Mouse (Mus musculus) mouse trophoblast stem cell (cell line): ENCODE results near the gene Ccdc81.

Source experiments
- in situ Hi-C, 2 experiments: fragments of 300-500 bp; cut with MseI, MboI; formaldehyde crosslinking; loops; 2 replicates in 1 of 2; 3 replicates in 1 of 2; pipeline ENCODE4 v1.15.1; 2025

The Ccdc81 gene

DNA sequence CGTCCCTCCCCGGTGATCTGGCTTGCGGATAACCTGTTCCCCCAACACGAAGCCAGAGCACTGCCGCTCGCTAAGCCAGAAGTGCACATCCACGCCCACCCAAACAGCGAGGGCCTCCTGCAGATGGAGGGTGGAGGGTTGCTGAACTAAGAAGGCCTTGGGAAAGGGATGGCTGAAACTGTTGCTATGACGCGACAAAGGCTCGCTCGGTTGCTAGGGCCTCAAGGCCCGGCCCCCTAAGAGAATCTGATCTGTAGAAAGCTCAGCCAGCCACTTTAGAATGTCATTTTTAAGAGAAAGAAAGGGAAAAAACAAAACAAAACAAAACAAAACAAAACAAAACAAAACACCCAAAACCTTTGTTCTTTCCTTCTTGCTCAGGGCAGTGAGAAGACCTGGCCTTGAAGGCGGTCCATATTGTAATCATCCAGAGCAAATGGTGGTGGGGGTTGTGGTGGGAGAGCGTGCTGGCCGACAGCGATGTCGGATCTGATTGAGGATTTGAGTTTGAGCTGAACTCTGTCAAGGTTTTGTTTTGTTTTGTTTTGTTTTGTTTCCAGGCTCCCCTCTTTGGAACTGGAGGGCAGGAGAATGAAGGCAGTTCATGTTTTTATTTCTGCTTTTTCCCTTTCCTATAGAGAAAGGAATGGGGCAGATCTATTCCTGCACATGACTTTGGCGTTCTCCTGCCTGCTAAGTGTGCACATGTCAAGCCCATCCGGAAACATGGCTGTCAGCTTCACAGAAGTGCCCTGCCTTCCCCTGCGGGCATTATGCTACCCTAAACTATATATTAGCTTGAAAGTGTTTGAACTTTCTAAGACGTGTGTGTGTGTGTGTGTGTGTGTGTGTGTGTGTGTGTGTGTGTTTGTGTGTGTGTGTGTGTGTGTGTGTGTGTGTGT, at the start of gene Ccdc81:
Ccdc81 (minus strand) TSS at position 188 of the 902 bp plus-strand sequence.
- in situ Hi-C loops, result no loop called here

DNA sequence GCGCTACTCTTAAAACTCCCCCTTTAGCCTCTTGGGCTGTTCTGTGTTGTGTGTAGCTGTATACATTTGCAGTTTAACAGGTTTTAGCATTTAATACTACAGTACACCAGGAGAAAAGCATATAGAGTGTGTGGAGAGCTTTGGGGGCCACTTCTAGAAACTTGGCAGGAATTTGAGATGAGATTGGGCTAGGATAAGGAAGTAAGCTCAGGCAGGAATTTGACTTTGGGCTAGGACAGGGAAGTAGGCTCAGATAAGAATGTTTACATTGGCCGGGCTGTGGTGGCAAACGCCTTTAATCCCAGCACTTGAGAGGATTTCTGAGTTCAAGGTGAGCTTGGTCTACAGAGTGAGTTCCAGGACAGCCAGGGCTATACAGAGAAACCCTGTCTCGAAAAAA, 46.0 kb upstream of the Ccdc81 start:
- in situ Hi-C loops, result no loop called here

DNA sequence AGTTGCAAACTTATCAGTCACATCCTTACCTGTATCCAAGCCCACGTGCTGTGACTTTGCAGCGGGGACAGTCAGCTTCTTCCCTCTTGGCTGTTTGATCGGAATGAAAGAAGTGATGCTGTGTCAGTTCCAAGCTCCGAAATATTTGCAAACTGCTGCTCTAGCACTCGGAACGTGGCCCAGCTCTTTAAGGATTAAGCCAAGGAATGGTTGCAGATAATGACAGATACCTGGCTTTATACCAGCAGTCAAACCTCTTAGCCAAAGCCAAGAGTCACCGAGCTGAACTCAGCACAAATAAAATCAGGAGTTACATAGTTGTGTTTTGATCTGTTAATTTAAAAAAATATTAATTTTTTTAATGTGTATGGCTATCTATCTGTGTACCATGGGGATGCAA, 44.6 kb upstream of the Ccdc81 start:
- in situ Hi-C loops, result no loop called here

DNA sequence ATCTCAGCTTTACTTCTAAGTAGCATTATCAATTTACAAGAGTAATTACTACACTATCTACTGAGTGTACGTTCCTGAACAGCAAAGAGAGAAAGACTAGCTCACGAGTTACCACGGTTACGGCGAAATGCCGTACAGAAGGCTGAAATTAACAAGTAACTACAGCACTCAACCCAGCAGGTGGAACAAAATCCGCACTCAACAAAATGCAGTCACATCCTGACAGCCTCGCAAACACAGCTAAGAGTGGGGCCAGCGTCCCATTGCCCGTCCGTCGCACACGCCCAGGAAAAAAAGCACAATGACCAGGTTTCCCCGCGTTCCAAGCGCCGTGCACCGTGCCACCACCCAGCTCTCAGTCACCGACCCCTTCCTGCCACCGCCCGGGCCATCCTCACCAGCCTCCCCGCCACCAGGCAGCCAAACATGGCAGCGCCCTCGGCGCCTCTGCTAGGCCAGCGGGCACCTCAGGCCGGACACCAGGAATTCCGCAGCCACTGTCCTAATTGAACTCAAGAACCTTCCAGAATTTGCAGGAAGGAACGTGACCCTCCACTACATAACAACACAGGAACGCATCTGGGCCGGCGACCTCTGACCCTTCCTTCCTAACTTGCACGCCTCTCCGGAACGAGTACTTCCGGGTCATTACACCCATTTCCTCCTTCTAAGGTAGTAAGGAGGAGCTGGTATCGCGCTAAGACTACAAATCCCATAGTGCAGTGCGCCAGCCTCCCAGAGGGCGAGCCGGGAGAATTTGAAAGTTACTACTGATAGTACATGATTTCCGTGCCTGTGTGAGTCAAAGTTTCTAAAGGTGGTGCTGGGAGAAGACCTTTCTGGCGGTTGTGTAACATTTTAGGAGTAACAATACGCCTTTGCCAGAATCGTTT, 37.4 kb upstream of the Ccdc81 start, which contains the start of gene Hikeshi:
Hikeshi (minus strand) TSS at position 634 of the 893 bp plus-strand sequence.
- in situ Hi-C loops, result no loop called here

DNA sequence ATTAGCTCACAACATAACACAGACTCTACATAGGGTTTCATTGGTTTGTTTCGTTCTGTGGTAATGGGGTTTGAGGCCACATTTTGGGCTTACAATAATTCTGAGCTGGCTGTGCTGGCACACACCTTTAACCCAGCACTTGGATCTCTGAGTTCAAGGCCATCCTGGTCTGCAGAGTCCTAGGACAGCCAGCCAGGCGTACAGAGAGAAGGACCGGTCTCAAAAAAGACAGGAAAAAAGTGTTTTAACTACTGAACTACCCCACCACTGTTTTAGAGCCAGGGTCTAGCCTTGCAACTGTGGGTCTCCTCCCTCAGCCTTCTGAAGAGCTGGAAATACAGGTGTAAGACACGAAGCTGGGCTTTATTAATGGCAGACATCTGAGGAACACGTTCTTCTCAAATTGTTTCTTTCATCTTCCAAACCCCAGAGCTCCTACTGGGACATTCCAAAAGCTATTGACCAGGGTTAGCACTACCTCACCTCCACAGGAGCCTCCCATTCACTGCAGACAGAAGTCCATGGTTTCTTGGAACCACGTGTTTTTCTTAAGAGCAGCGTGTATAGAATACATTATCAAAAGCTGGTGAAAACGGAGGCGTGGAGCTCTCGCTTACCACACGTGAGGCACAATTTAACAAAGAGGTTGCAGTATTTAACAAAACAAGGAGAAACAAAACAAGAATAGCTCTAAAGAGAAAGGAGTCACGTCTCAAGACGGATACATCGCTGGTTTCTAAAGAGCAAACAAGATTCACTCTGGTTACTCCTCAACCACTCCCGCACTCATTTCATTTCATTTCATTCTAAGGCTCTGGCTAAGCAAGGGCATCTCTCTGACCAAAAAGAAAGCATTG, 36.3 kb upstream of the Ccdc81 start:
- in situ Hi-C loops, result no loop called here

DNA sequence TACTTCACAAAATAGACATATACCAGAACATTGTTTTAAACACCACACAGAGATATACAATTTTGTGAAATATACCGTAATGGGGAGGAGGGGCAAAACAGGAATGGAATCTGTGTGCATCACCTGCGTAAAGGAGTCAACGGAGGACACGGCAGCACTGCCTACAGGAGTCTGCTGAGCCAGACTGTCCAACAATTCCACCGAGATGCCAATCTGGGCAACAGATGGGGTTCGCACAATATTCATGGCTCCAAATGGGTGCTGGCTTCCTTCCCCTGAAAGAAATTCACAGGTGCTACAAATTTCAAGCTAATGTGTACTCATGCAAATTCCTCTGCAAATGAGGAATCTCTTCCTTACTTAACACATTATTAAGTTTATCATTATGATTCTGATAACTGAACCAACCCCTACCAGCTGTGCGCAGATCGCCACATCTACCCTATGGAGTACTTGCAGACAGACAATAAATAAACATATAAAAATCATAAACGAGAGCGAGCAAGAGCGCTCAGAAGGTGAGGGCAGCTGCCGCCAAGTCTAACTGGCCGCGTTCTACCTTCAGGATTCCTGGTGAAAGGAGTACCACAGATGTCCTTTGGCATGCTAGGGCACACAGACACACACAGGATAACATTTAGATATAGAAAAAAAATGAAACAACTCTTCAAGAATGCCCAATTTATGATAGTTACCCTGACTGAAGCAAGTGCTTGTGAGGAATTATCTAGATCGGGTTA, 20.2 kb upstream of the Ccdc81 start:
- in situ Hi-C loops, result no loop called here

DNA sequence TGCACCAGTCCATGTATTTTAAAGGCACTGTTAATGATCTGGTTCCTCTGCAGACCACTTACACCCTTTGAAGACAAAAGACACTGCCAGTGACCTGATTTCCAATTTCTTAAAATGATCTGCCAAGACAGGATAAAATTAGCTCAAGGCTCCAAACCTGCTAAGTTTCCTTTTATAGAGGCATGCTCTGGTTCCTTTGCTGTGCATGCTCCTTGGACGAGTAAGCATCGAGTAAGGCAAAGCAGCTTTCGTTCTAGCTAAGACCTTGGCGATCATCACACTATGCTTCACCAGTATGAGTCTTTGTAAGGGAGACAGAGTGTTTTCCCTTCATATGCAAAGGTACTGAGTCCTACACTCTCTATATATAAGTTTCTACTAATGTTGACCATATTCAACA, 14.3 kb upstream of the Ccdc81 start:
- in situ Hi-C loops, result no loop called here

DNA sequence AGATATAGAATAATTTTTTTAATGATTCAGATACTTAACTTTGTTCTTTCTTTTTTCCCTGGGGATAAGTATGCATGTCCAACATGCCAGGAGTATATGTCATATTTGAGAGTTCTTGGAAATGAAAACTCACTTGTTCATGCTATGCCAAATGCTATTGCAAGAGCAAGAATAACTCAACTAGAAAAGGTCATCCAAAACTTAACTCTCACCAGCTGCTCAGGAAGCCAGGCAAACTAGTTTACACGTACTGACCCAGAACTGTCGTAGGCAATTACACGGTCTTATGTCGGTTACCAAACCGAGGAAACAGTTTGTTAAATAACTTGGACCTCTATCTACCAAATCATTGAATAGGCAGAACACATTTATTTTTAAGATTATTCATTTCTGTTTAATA, 13.3 kb upstream of the Ccdc81 start:
- in situ Hi-C loops, result no loop called here

DNA sequence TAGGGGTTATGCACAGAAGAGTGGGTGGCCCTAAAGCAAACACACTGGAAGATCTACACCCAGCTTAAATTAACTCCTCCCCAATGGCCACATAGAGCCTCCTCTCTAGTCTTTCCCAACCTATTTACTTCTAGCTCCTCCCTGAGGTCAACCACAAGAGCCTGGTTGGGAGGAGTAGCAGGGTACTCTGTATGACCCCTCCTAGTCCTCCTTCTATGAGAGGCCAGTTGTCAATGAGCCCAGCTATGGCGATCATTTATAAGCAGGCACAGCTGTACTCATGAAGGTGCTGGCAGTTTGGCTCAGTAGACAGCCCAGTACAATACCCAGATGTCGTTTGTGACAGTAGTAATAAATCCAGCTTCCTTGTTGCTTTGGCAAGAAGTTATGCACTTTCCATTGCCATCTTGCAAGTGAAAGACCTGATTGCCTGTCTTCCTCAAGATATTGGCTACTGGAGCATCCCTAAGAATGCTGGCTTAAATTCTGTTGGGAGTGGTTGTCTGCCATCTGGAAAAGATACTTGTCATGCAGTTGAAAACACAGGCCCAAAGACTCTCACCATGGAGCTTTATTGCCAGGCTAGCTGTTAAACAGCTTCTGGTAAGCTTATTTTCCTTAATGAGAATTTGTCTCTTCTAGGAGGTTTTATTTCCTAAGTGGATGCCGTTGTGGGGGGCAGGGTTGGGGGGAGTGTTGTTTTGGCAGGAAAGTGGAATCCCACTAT, 10.2 kb upstream of the Ccdc81 start:
- in situ Hi-C loops, result no loop called here

DNA sequence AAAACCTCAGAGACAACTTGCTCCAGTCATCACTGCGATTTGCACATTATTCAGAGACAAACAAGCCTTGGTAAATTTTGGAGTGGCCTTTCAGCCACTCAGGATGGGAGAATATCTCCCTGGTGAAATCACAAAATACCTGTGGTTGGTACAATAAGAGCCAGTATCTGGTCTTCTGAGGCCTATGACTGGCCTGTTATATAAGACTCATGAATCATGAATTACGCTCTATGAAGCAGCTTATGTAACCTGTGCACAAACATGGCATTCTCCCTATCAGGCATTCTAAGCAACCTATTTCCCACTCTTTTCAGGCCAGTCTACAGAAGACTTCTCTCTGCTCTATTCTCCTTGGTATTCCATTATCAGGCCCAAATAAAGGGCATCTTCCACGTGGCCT, 8.9 kb upstream of the Ccdc81 start:
- in situ Hi-C loops, result no loop called here

DNA sequence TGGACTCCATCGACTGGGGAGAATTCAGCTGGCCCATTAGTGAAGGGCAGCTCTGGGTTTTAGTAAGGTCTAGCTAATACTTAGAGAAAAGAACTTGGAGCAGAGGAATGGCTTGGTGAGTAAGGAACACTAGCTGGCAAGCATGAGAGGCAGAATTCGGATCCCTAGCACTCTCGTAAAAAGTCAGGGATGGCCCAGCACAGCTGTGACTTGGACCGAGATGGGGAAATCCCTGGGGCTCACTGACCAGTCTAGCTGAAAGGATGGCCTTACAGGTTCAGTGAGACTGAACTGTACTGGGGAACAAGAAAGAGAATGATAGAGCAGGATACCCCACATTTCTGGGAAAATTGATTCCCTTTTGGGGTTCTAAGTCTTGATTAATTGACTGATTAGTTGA, 6.3 kb upstream of the Ccdc81 start:
- in situ Hi-C loops, result no loop called here

DNA sequence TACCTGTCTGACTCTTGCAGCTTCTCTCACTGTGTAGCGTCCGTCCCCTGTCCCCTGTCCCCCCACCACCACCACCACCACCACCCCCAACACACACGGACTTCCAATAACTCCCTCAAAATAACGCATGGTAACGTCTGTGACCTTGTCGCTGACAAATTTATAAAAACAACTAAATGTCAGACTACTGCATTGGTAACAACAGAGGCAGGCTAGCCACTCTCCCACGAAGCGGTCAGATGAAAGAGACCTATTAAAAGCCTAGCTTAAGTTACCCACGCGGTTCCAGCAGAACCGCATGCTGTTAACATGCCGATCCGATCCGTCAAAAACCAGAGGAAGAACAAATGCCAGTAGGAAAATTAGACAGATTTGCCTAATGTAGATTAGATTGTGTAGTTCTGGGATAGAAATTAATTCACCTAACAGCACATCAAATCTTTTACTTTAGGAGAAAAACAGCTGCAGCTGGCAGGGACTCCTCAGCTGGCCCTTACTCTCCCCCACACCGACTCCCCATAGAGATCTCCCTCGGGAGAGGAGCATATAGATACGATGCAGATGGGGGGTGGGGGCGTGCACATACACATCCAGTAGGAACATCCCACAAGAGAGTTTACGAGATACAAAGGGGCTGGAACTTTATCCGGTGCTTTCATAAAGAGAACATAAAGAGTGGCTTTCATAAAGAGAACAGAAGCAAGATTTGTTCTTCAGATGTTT, 5.6 kb upstream of the Ccdc81 start:
- in situ Hi-C loops, result no loop called here

DNA sequence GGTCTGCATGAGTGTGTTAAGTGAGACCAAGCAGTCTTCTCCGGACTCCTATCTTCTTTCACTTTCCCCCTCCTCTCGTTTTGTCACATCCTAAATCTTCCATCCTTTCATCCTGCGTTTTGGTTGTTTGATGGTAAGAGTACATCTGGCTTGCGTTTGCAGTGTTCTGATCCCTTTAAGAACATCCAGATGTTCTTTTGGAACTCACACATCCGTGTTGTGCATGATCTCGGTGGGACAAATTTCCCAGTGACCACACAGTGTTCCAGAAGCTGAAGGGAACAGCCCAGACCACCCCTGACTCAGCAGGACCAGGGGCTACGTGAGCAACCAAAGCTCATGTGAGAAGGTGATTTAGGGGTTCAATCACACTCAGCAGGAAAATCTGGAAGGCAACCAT, 5.0 kb upstream of the Ccdc81 start:
- in situ Hi-C loops, result no loop called here

DNA sequence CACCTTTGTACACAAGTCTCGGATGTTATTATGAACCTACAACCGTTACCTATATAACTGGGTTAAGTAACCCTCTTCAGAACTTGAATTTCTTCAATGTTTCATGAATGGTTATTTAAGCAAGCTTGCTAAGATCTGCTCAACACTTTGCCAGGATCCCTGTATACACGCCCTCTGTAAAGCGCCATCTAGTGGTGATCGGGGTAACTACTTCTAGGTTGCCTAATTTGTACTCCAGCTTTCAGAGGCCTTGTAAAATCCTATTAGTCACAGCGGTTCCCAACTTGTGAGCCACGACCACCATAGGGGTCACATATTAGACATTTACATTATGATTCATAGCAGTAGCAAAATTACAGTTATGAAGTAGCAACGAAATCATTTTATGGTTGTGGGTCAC, 4.5 kb upstream of the Ccdc81 start:
- in situ Hi-C loops, result no loop called here

DNA sequence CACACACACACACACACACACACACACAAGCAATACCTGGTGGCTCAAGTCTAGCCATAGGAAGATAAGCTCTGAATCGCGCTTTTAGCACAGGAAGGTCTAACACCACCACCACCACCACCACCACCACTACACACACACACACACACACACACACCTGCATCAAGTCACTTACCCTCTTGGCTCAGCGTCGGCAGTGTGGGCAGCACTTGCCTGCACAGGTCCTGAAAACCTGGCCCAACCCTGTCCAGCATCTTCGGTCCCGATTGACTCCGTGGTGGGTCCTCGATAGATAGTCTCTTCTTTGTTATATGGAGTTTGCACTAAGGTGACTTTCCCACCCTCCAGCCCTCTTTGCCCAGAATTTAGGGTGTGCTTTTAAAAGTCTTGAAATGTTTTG, 422 bp downstream of the Ccdc81 start:
- in situ Hi-C loops, result no loop called here

DNA sequence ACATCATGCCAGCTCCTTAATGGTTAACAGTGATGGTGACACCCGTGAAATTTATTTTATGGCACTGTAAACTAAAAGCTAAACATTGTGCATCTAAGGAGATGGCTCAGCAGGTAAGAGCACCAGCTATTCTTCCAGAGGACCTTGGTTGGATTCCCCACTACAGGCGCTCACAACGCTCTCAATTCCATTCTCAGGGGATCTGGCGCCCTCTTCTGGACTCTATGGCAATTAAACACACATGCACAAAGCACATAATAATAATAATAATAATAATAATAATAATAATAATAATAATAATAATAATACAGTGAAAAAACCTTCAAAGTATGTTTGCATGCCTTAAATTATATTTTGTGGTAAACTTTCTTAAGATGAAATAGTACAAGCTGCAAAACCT, 11.6 kb downstream of the Ccdc81 start:
- in situ Hi-C loops, result no loop called here

DNA sequence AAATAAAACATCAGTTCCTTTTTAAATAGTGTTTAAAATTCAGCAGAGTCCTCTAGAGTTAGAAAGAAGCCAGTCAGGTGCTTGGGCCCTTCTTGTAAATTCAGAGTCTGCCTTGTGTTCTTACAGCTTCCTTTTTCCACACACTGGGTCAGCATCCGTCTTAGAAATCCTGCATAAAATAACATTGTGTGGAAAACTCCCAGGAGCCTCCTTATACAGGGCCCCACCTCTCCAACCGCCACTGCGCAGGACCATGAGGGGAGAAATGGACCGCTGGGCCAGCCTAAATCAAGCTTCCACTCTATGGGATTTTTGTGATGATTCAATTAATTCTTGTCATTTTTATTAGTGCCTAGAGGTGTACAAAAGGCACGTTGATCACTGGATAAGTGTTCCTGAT, 12.0 kb downstream of the Ccdc81 start:
- in situ Hi-C loops, result no loop called here

DNA sequence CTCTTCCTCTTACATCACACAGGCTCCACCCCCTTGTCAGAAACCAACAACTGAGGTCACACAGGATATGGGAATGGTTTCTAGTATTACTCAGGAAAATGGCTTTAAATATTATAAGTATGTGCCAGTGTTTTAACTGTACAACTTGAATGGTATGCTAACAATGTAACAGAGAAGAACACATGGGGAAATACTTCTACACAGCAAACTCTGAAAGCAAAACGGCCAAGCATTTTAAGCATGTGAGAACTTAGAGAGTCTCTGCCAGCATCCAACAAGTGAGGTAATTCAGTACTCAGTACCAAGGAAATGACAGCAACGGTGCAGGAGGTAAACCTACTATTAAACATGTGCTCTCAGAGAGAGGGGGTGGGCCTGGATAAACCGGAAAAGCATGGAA, 18.9 kb downstream of the Ccdc81 start:
- in situ Hi-C loops, result no loop called here

DNA sequence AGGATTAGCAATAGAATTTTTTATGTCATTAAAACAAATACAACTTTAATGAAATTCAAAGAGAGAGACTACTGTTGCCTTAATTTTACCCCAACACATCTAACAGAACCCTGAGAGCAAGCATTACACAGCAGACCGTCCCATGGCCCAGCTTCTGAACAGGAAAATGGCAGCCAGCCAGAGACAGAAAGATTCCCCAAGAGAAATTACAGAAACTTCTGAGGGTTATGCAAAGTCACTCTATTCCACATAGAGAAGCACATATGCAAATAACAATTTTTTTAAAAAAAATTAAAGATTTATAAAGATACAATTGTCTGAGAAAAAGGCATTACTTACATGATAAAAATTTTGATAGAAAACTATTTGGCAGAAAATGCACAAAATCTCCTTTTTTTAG, 23.7 kb downstream of the Ccdc81 start:
- in situ Hi-C loops, result no loop called here

DNA sequence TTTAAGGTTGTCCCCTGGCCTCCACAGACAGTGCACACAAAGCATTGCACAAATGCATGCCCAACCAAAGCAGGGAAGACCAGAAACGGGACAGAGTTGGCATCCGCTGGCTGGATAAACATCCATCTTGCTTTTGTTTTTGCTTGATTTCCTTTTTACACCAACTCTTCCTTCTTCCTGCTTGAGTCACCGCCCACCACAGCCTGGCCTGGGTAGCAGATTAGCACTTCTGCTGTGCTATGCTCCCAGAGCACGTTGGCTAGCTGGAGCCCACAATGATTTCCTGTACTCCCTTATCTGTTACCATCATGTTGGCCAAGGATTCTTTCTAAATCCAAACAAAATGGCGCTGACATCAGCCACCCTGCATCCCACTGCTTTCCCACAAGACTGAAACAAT, 36.2 kb downstream of the Ccdc81 start:
- in situ Hi-C loops, result no loop called here
